Mouse (Mus musculus) liver, embryonic 16.5 days (tissue): Measurements from ENCODE around the gene Ano6. TPM values are rescaled to one million over a fixed set of nuclear protein-coding genes. Genes with fewer than 3 reads are reported as not detected.

Experiments
- ATAC-seq: fragments of 200-750 bp; cut with Nextera tagmentation; 2 replicates; pipeline ENCODE4 v1.8.0; 2017; ENCODE audit warnings: low read depth, mild to moderate bottlenecking, moderate number of reproducible peaks, moderate library complexity
- H3K27ac ChIP-seq: fragments of 300-500 bp; sonication (generic); 2 replicates; pipeline ENCODE4 v1.5.1; 2014; ENCODE audit warnings: mild to moderate bottlenecking, low read length
- H3K27me3 ChIP-seq: fragments of 300-500 bp; sonication (generic); 2 replicates; pipeline ENCODE4 v1.6.1; 2014; ENCODE audit warnings: low read depth, low read length, mixed read lengths; ENCODE audit not compliant: control insufficient read depth, insufficient read depth
- H3K36me3 ChIP-seq: fragments of 300-500 bp; sonication (generic); 2 replicates; pipeline ENCODE4 v1.6.1; 2014; ENCODE audit warnings: mild to moderate bottlenecking; ENCODE audit not compliant: control insufficient read depth, insufficient read depth
- H3K4me1 ChIP-seq: fragments of 300-500 bp; sonication (generic); 2 replicates; pipeline ENCODE4 v1.6.1; 2014; ENCODE audit warnings: low read depth, low read length, mixed read lengths; ENCODE audit not compliant: control insufficient read depth
- H3K4me2 ChIP-seq: fragments of 300-500 bp; sonication (generic); 2 replicates; pipeline ENCODE4 v1.6.1; 2014; ENCODE audit warnings: low read depth, low read length, mixed read lengths
- H3K4me3 ChIP-seq: fragments of 300-500 bp; sonication (generic); 2 replicates; pipeline ENCODE4 v1.5.1; 2014; ENCODE audit warnings: low read depth, mild to moderate bottlenecking, low read length
- H3K9ac ChIP-seq: fragments of 300-500 bp; sonication (generic); 2 replicates; pipeline ENCODE4 v1.6.1; 2014; ENCODE audit warnings: low read depth, low read length
- H3K9me3 ChIP-seq: fragments of 300-500 bp; sonication (generic); replicated peaks from 2 replicates; pipeline ENCODE4 v1.6.1; 2016; ENCODE audit warnings: low read length; ENCODE audit not compliant: control insufficient read depth
- WGBS: fragments of 180-500 bp; shearing (Covaris S2); extraction: QIAGEN DNeasy Blood & Tissue Kit; methylation state at CpG from one replicate; pipeline ENCODE4 v1.1.7; 2014; ENCODE audit not compliant: insufficient replicate concordance; 5-methylcytosine and 5-hydroxymethylcytosine counted together
- polyA plus RNA-seq: library from polyadenylated mRNA; unstranded; fragments of >200 nt; fragmentation: Nextera tagmentation; extraction: Ambion mirVana; gene quantifications from 2 replicates; pipeline ENCODE4 v1.2.1, GENCODE M21; 2015

Ano6 gene
- polyA plus RNA-seq, 1 experiment from 2014 or later = 10.5 TPM

DNA sequence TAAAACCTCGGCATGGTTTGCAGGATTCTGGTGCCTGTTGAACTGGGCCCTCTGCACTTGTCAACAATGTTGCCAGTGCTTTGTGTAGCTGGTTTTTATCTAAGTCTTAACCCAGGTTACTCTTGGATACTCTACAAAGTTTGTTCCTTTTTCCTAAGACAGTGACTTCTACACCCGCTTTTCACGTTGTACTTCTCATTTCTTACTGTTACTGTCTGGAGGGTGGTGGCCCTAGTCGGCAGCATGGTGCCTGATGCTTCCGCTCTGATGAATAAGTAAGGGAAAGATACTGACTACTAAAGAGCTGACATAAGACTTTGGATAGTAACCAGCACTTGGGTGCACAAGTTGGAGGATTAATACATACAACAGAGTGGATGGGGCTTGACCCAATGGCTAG lies 9.0 kb downstream of the Ano6 start:
- peaks cover 4% of the 10 kb centered on the region for H3K4me1 ChIP-seq
- no peaks in the 10 kb centered on the region for H3K27me3 ChIP-seq
- no peak overlapping the region for H3K4me2 ChIP-seq
- no peaks in the 10 kb centered on the region for H3K36me3 ChIP-seq
- no peak overlapping the region for H3K27ac ChIP-seq
- H3K9me3 ChIP-seq = no peaks in the 10 kb centered on the region
- H3K9ac ChIP-seq = no peak overlapping the region
- ATAC-seq = no peak
- WGBS = 64% methylated on average over 5 of the region's 5 CpGs
- no peak overlapping the region for H3K4me3 ChIP-seq

- no peak for ATAC-seq
- no peak overlapping the region for H3K4me2 ChIP-seq
- no peak overlapping the region for H3K27ac ChIP-seq
- H3K9me3 ChIP-seq = no peaks in the 10 kb centered on the region
- H3K4me1 ChIP-seq = no peaks in the 10 kb centered on the region; the same call in none of the 2 replicates
- H3K4me3 ChIP-seq = no peak overlapping the region
- H3K36me3 ChIP-seq = no peaks in the 10 kb centered on the region
- no peak overlapping the region for H3K9ac ChIP-seq
- H3K27me3 ChIP-seq = no peaks in the 10 kb centered on the region
Observed at GRCm38 (mm10) chr15:95800051-95800450, 9.4 kb downstream of the Ano6 start.

DNA sequence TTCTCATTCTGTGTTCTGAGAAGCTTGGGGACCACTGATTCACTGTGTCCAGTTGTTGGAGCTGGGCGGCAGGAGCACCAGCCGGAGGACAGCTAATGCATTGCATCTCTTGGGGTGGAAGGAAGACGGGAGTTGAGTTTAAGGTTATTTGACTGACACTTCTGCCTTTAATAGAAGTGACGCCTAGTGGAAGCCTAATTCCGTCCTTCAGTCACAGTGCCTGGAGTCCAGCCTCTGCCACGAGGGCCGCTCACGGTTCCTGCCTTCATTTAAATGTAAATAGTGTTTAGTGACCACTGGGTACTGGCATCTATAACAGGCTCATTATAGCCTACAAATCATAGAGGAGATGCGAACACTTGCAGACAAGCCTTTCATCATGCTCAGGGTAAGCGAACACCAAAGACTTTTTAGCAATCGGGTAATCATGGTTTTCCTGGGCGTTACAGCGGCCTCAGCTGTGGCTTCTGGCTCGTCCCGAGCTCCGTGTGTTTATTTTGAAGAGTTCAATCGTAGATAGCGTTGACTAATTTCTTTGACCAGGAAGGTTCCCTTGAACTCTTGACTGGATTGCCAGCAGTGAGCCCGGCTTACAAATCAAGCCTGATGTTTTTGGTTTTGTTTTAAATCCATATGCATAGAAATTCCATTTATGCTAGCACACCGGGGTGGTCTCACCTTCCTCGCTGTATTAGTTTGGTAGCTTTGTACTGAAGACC lies 10.8 kb downstream of the Ano6 start:
- no peaks in the 10 kb centered on the region; the same call in 1 of the 2 replicates for H3K4me1 ChIP-seq
- H3K4me3 ChIP-seq = no peak overlapping the region
- ATAC-seq = no peak
- no peak overlapping the region for H3K9ac ChIP-seq
- no peaks in the 10 kb centered on the region for H3K36me3 ChIP-seq
- no peaks in the 10 kb centered on the region for H3K27me3 ChIP-seq
- H3K27ac ChIP-seq = no peak overlapping the region
- no peaks in the 10 kb centered on the region for H3K9me3 ChIP-seq
- WGBS = 64% methylated on average over 21 of the region's 21 CpGs
- H3K4me2 ChIP-seq = no peak overlapping the region

DNA sequence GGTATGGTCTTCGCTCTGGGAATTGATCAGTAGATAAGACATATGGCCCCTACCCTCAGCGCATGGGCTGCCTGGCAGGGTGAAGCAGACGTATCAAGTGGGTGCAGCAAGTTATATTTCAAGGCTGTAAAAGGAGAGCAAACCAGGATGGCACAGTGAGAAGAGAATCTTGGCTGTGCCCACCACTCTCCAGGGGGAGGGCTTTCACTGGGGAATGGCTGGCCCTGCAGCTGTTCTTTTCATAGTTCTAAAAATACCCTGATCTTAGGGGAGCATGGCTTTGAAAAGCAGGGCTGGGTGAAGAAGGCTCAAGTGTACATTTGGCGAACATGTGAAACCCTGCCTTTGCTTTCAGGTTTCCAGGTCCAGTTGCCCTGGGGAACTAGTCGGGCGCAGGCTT lies 11.5 kb downstream of the Ano6 start:
- Histone ChIP-seq H3K9ac (no peak overlapping the region), H3K9me3 (no peaks in the 10 kb centered on the region), H3K4me3 (no peak overlapping the region), H3K4me2 (no peak overlapping the region), H3K36me3 (no peaks in the 10 kb centered on the region), H3K27ac (no peak overlapping the region), H3K4me1 (no peaks in the 10 kb centered on the region; the same call in 1 of the 2 replicates), H3K27me3 (no peaks in the 10 kb centered on the region)
- 66% methylated on average over 6 of the region's 6 CpGs for WGBS
- no peak for ATAC-seq

- H3K4me3 ChIP-seq = no peak overlapping the region
- no peaks in the 10 kb centered on the region for H3K9me3 ChIP-seq
- H3K27ac ChIP-seq = no peak overlapping the region
- H3K9ac ChIP-seq = no peak overlapping the region
- no peak overlapping the region for H3K4me2 ChIP-seq
- H3K4me1 ChIP-seq = no peaks in the 10 kb centered on the region; the same call in 1 of the 2 replicates
- ATAC-seq = no peak
- no peaks in the 10 kb centered on the region for H3K27me3 ChIP-seq
- no peaks in the 10 kb centered on the region for H3K36me3 ChIP-seq
- WGBS = 67% methylated on average over 2 of the region's 2 CpGs
Observed at GRCm38 (mm10) chr15:95802762-95803161, 12.1 kb downstream of the Ano6 start.

GRCm38 (mm10) chr15:95803484-95803883 lies 12.8 kb downstream of the Ano6 start:
- H3K36me3 ChIP-seq = no peaks in the 10 kb centered on the region
- H3K4me2 ChIP-seq = no peak overlapping the region
- H3K9ac ChIP-seq = no peak overlapping the region
- 60% methylated on average over 3 of the region's 3 CpGs for WGBS
- H3K27ac ChIP-seq = no peak overlapping the region
- H3K9me3 ChIP-seq = no peaks in the 10 kb centered on the region
- no peaks in the 10 kb centered on the region; the same call in none of the 2 replicates for H3K4me1 ChIP-seq
- no peak for ATAC-seq
- H3K4me3 ChIP-seq = no peak overlapping the region
- no peaks in the 10 kb centered on the region for H3K27me3 ChIP-seq

GRCm38 (mm10) chr15:95804255-95804654 lies 13.6 kb downstream of the Ano6 start:
- no peak overlapping the region for H3K9ac ChIP-seq
- no peaks in the 10 kb centered on the region for H3K36me3 ChIP-seq
- H3K4me1 ChIP-seq = no peaks in the 10 kb centered on the region; the same call in none of the 2 replicates
- no peak overlapping the region for H3K27ac ChIP-seq
- no peak overlapping the region for H3K4me3 ChIP-seq
- no peaks in the 10 kb centered on the region for H3K27me3 ChIP-seq
- 38% methylated on average over 7 of the region's 7 CpGs for WGBS
- H3K9me3 ChIP-seq = no peaks in the 10 kb centered on the region
- ATAC-seq = no peak
- no peak overlapping the region for H3K4me2 ChIP-seq

GRCm38 (mm10) chr15:95805022-95805471 lies 14.4 kb downstream of the Ano6 start:
- ATAC-seq = no peak; the same call in 1 of the 2 replicates
- Histone ChIP-seq H3K36me3 (no peaks in the 10 kb centered on the region), H3K4me1 (no peaks in the 10 kb centered on the region; the same call in none of the 2 replicates), H3K4me3 (no peak overlapping the region), H3K27ac (no peak overlapping the region), H3K4me2 (no peak overlapping the region), H3K9ac (no peak overlapping the region), H3K9me3 (no peaks in the 10 kb centered on the region), H3K27me3 (no peaks in the 10 kb centered on the region)
- WGBS = 58% methylated on average over 5 of the region's 5 CpGs

- Histone ChIP-seq H3K4me2 (no peak overlapping the region), H3K36me3 (no peaks in the 10 kb centered on the region), H3K27me3 (no peaks in the 10 kb centered on the region), H3K9ac (no peak overlapping the region), H3K4me1 (no peaks in the 10 kb centered on the region; the same call in none of the 2 replicates), H3K27ac (no peak overlapping the region), H3K9me3 (no peaks in the 10 kb centered on the region), H3K4me3 (no peak overlapping the region)
- ATAC-seq = no peak
- 24% methylated on average over 3 of the region's 3 CpGs for WGBS
Observed at GRCm38 (mm10) chr15:95807908-95808307, 17.3 kb downstream of the Ano6 start.
